Mouse (Mus musculus): ENCODE measurements around the gene Kcnj10. TPM values are rescaled to one million over a fixed set of nuclear protein-coding genes. Genes with fewer than 3 reads are reported as not detected.

Gene Kcnj10
- polyA plus RNA-seq, 1 experiment = 2.3 TPM

DNA sequence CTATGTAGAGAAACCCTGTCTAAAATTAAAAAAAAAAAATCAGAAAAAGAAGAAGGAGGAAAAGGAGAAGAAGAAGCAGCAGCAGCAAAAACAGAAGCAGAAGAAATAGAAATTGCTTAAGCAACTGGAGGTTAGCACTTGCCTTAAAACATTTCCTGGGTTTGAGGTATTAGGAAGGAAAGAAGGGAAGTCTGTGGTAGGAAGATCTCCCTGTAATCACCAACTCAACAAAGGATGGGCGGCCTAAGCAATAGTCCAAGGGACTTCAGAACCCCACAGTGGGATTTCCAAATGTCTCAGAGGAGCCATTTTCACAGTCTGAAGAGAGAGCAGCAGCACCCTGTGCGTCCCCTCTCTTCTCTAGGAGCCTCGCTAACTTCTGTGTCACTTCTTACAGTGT lies 11.4 kb downstream of the Kcnj10 start:
- H3K4me1 ChIP-seq (ENCODE audit: control insufficient read depth, insufficient read depth, low read length) = peaks cover 10% of the 10 kb centered on the region; the same call in 1 of the 2 replicates
- H3K27ac ChIP-seq (ENCODE audit: control insufficient read depth, insufficient read depth, low read depth, low read length, poor library complexity) = peak overlapping the region; percentile 70; the same call in 1 of the 2 replicates
- H3K4me3 ChIP-seq (replicated peaks; ENCODE audit: control insufficient read depth, low read depth, low read length) = no peak overlapping the region
- WGBS = 24% methylated on average over 3 of the region's 3 CpGs
- TF ChIP-seq POLR2A (IDR thresholded peaks at IDR 0.05; ENCODE audit: borderline replicate concordance, control insufficient read depth, low read depth, low read length) (no peak), CTCF (IDR thresholded peaks at IDR 0.05; ENCODE audit: control insufficient read depth, insufficient read depth, low read length) (no peak)

- H3K27ac ChIP-seq (ENCODE audit: control insufficient read depth, insufficient read depth, low read depth, low read length, poor library complexity) = no peak overlapping the region
- H3K4me3 ChIP-seq (replicated peaks; ENCODE audit: control insufficient read depth, low read depth, low read length) = no peak overlapping the region
- 76% methylated on average over 3 of the region's 3 CpGs for WGBS
- peaks cover 9% of the 10 kb centered on the region; the same call in 1 of the 2 replicates for H3K4me1 ChIP-seq (ENCODE audit: control insufficient read depth, insufficient read depth, low read length)
- no peak for TF ChIP-seq CTCF (IDR thresholded peaks at IDR 0.05; ENCODE audit: control insufficient read depth, insufficient read depth, low read length)
- TF ChIP-seq POLR2A (IDR thresholded peaks at IDR 0.05; ENCODE audit: borderline replicate concordance, control insufficient read depth, low read depth, low read length) = no peak
These were observed 14.3 kb downstream of the Kcnj10 start for GRCm38 (mm10) chr1:172355336-172355735.

DNA sequence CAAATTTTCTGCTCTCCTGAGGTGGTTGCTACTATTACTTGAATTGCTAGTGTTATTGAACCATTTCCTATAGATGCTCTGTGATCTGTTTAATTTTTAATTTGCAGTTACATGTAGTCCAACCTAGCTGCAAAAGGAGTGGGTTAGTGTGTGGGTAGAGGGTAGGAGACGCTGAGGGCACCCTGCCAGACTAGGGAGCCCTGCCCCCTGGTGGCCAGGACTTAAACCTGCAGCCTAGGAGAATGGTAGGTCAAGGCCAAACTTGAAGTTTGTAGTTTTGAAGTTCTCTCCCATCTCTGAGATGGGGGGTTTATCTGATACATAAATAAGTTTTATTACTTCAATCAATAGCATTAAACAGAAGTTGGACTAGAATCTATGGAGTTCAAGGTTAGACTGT lies 16.5 kb downstream of the Kcnj10 start:
- Histone ChIP-seq H3K4me3 (replicated peaks; ENCODE audit: control insufficient read depth, low read depth, low read length) (no peak overlapping the region), H3K27ac (ENCODE audit: control insufficient read depth, insufficient read depth, low read depth, low read length, poor library complexity) (no peak overlapping the region), H3K4me1 (ENCODE audit: control insufficient read depth, insufficient read depth, low read length) (peaks cover 8% of the 10 kb centered on the region; the same call in 1 of the 2 replicates)
- TF ChIP-seq POLR2A (IDR thresholded peaks at IDR 0.05; ENCODE audit: borderline replicate concordance, control insufficient read depth, low read depth, low read length) (no peak), CTCF (IDR thresholded peaks at IDR 0.05; ENCODE audit: control insufficient read depth, insufficient read depth, low read length) (peak; percentile 97)
- 3% methylated on average over 1 of the region's 1 CpGs for WGBS

GRCm38 (mm10) chr1:172358341-172358740 lies 17.3 kb downstream of the Kcnj10 start:
- Histone ChIP-seq H3K27ac (ENCODE audit: control insufficient read depth, insufficient read depth, low read depth, low read length, poor library complexity) (no peak overlapping the region), H3K4me3 (replicated peaks; ENCODE audit: control insufficient read depth, low read depth, low read length) (no peak overlapping the region), H3K4me1 (ENCODE audit: control insufficient read depth, insufficient read depth, low read length) (peaks cover 3% of the 10 kb centered on the region; the same call in 1 of the 2 replicates)
- WGBS = 72% methylated on average over 10 of the region's 10 CpGs
- TF ChIP-seq CTCF (IDR thresholded peaks at IDR 0.05; ENCODE audit: control insufficient read depth, insufficient read depth, low read length) (no peak), POLR2A (IDR thresholded peaks at IDR 0.05; ENCODE audit: borderline replicate concordance, control insufficient read depth, low read depth, low read length) (no peak)

DNA sequence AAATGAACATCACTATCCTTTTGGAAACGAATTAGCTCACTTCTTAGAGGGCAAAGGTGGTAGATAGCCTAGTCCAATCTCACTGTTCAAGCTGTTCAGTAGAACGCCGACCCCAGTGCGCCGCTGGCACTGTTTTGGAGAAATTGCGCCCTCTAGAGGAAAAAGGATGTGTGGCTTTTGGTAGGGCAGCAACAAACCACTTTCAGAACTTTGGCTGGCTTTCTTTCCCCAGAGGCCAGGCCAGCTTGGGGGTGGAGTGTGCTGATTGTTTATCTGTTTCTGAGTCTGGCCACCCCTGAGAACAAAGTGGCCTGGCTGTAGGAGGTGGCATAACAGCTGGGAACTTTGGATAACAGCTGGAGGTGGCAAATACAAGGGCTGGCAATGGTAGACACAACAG lies 23.7 kb downstream of the Kcnj10 start:
- Histone ChIP-seq H3K27ac (ENCODE audit: control insufficient read depth, insufficient read depth, low read depth, low read length, poor library complexity) (no peak overlapping the region), H3K4me3 (replicated peaks; ENCODE audit: control insufficient read depth, low read depth, low read length) (no peak overlapping the region), H3K4me1 (ENCODE audit: control insufficient read depth, insufficient read depth, low read length) (no peaks in the 10 kb centered on the region; the same call in 1 of the 2 replicates)
- 16% methylated on average over 6 of the region's 6 CpGs for WGBS
- TF ChIP-seq CTCF (IDR thresholded peaks at IDR 0.05; ENCODE audit: control insufficient read depth, insufficient read depth, low read length) (peak; percentile 68), POLR2A (IDR thresholded peaks at IDR 0.05; ENCODE audit: borderline replicate concordance, control insufficient read depth, low read depth, low read length) (no peak)

DNA sequence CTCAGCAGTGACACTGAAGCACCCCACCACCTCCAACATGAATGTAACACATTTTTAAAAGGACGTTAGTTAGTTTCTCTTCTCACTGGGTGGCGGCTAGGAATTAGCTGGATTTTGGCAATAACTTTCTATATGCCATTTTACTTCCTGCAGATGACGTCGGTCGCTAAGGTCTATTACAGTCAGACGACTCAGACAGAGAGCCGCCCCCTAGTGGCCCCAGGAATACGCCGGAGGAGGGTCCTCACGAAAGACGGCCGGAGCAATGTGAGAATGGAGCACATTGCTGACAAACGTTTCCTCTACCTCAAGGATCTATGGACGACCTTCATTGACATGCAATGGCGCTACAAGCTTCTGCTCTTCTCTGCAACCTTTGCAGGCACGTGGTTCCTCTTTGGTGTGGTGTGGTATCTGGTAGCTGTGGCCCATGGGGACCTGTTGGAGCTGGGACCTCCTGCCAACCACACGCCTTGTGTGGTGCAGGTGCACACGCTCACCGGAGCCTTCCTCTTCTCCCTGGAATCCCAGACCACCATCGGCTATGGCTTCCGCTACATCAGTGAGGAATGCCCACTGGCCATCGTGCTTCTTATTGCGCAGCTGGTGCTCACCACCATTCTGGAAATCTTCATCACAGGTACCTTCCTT lies 27.9 kb downstream of the Kcnj10 start:
- Histone ChIP-seq H3K4me1 (ENCODE audit: control insufficient read depth, insufficient read depth, low read length) (no peaks in the 10 kb centered on the region; the same call in 1 of the 2 replicates), H3K27ac (ENCODE audit: control insufficient read depth, insufficient read depth, low read depth, low read length, poor library complexity) (no peak overlapping the region), H3K4me3 (replicated peaks; ENCODE audit: control insufficient read depth, low read depth, low read length) (no peak overlapping the region)
- 31% methylated on average over 23 of the region's 23 CpGs for WGBS
- peak; percentile 43; the same call in 1 of the 2 replicates for TF ChIP-seq CTCF (IDR thresholded peaks at IDR 0.05; ENCODE audit: control insufficient read depth, insufficient read depth, low read length)
- no peak for TF ChIP-seq POLR2A (IDR thresholded peaks at IDR 0.05; ENCODE audit: borderline replicate concordance, control insufficient read depth, low read depth, low read length)

DNA sequence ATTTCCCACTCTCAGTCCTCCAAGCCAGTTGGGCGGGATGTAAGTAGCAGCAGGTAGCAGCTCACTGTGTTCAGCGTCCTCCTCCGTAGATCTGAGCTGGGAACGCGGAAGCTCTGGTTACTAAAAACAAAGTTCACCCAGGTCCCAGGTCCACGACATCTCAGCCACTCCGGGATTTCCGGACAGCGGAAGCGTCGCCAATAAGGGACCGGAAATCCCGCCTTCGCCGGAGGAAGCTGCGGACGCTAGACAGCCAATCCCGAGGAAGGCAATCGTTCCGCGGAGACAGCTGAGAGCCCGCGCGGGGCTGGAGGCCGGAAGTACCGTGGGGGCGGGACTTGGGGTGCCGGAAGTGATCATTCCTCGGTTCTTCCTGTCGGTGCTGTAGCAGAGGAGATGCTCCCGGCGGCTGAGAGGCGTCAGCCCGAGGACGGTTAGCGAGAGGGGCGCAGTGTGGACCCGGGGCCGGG lies 35.2 kb downstream of the Kcnj10 start, which contains the start of gene Pigm:
Pigm (plus strand) TSS at position 349 of the 470 bp plus-strand sequence.
- H3K4me1 ChIP-seq (ENCODE audit: control insufficient read depth, insufficient read depth, low read length) = peaks cover 2% of the 10 kb centered on the region
- peak within 1 kb of the TSS; percentile 92 for H3K4me3 ChIP-seq (replicated peaks; ENCODE audit: control insufficient read depth, low read depth, low read length)
- under 1% methylated on average over 39 of the region's 39 CpGs for WGBS

GRCm38 (mm10) chr1:172376758-172377458 lies 35.9 kb downstream of the Kcnj10 start:
- WGBS = under 1% methylated on average over 62 of the region's 62 CpGs
- Histone ChIP-seq H3K27ac (ENCODE audit: control insufficient read depth, insufficient read depth, low read depth, low read length, poor library complexity) (peak overlapping the region; percentile 43), H3K4me3 (replicated peaks; ENCODE audit: control insufficient read depth, low read depth, low read length) (peak overlapping the region; percentile 92), H3K4me1 (ENCODE audit: control insufficient read depth, insufficient read depth, low read length) (peaks cover 2% of the 10 kb centered on the region)
- peak; percentile 23; the same call in 1 of the 2 replicates for TF ChIP-seq POLR2A (IDR thresholded peaks at IDR 0.05; ENCODE audit: borderline replicate concordance, control insufficient read depth, low read depth, low read length)
- TF ChIP-seq CTCF (IDR thresholded peaks at IDR 0.05; ENCODE audit: control insufficient read depth, insufficient read depth, low read length) = no peak

More for the DNA sequence above, 35.2 kb downstream of the Kcnj10 start, which contains the start of gene Pigm:
- H3K27ac ChIP-seq (ENCODE audit: control insufficient read depth, insufficient read depth, low read depth, low read length, poor library complexity) = peak within 1 kb of the TSS; percentile 59
- TF ChIP-seq CTCF (IDR thresholded peaks at IDR 0.05; ENCODE audit: control insufficient read depth, insufficient read depth, low read length) (no peak), POLR2A (IDR thresholded peaks at IDR 0.05; ENCODE audit: borderline replicate concordance, control insufficient read depth, low read depth, low read length) (peak; percentile 53; the same call in 1 of the 2 replicates)

All from bone marrow, adult 2 months (tissue).